Mouse (Mus musculus) layer of hippocampus, adult 11-12 months (tissue): Measurements from ENCODE around the gene Skiv2l.
A peak's percentile ranks its signal among the peaks of the same experiment; 100 is the strongest.
"Not testable (repeated sequence)": the region's sequence is repeated elsewhere in the genome, so short reads cannot be mapped to it uniquely, and the experiment has no call there.

Experiments used
- DNase-seq: peaks from one replicate; pipeline ENCODE4 v3.0.0; 2022; ENCODE audit warnings: low spot score

Skiv2l gene

DNA sequence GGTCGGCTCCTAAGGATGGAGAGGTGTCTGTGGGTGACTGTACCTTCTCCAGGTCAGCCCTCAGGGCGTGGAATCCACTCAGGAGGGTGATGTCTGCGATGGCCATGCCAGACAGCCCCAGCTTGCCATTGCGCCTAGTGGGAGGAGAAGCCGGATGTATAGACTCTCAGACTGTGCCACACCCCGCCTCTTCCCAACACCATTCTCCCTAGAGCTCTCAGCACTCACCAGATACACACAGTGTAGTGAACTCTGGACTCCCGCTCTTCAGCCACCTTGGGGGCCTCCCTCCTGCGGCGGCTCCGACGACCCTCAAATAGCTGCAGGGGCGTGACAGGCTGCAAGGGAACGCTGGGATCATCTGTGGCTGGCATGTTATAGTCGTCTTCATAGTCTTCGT is 38.7 kb downstream of the Skiv2l start:
- DNase-seq: no peak

DNA sequence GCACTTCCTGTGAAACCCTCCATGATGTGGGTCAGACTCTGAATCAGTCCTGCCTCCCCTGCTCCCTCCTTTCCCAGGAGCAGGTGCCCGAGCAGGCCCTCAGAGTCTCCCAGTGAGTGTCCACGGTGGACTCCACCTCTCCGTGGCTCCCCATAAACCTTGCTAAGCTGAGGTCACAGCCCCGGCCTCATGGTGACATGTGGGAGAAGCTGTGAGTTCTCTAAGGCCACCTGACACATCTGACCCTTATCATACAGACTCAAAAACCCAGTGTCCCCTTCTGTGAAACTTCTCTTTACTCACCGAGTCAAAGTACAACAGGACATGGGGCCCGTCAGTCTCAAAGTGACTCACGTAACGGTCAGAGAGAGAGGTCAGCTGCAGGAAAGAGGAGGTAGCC is 39.2 kb downstream of the Skiv2l start:
- not testable (repeated sequence) for DNase-seq

GRCm38 (mm10) chr17:34810411-34810810 is 39.6 kb downstream of the Skiv2l start:
- not testable (repeated sequence) for DNase-seq

GRCm38 (mm10) chr17:34808599-34809205 is 41.3 kb downstream of the Skiv2l start:
- DNase-seq: no peak

- no peak for DNase-seq
Measured at GRCm38 (mm10) chr17:34807176-34807575, 42.8 kb downstream of the Skiv2l start.

DNA sequence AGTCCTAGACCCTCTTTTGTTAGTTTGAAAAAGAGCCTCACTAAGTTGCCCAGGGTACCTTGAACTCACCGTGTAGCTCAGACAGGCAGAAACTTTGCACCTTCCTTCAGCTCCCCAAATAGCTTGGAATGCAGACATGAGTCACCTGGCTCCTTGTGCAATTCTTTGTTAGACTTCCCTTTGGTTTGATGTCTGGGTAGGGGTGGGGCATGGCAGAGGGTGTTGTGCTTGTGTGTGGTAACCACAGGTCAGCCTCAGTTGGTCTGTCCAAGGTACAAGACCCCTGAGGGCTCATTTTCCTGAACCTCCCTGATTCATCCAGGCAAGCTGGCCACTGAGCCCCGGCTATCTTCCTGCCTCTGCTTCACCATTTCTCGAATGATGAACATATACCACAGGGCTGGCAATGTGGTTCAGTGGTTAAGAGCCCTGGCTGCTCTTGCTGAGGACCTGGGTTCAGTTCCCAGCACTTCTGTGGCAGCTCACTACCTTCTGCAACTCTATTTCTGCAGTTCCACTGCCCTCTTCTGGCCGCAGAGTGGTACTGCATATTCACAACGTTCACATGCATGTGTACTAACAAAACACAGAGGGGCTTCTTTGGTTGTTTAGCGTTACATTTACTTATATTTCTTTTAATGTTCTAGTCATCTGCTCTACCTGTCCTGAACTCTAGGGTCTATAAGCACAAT is 45.0 kb downstream of the Skiv2l start:
- DNase-seq: no peak

DNA sequence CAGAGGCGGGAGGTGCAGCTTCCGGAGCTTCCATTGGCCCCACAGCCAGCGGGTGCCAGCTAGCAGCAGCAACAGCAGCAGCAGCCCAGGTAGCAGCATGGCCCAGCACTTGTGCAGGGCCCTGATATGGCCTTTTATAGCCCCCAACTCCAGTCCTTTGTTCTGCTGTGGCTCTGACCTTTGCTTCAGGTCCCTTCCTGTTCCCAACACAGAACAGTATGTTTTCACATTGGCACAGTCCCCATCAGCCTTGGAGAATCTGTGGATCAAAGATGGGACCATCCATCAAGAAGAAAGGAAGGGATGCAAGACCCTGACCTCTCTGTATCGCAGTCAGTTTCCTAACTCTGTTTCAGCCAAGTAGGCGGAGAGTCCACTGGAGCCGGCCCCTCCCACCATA is 45.7 kb downstream of the Skiv2l start, which contains the start of gene Cyp21a1:
Cyp21a1 (minus strand) TSS at position 261 of the 400 bp plus-strand sequence.
- DNase-seq: not testable (repeated sequence)

DNA sequence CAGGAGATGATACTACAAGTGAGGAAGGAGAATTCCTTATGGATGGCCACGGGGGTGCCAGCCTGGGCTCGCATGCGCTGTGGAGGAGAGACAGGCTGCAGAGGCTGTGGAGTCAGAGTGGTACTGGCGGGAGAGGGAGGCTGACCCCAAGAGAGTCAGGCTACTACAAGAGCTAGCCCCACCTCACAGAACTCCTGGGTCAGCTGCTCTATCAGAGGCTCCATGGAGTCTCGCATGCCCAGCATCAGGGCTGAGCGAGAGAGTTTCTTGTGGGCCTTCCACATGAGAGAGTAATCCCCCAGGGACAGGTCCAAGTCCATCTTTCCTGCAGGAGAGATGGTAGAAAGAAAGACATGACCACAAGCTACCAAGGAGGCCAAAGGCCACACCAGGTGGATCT is 46.6 kb downstream of the Skiv2l start:
- DNase-seq: not testable (repeated sequence)

- not testable (repeated sequence) for DNase-seq
Measured at GRCm38 (mm10) chr17:34802756-34803155, 47.3 kb downstream of the Skiv2l start.

DNA sequence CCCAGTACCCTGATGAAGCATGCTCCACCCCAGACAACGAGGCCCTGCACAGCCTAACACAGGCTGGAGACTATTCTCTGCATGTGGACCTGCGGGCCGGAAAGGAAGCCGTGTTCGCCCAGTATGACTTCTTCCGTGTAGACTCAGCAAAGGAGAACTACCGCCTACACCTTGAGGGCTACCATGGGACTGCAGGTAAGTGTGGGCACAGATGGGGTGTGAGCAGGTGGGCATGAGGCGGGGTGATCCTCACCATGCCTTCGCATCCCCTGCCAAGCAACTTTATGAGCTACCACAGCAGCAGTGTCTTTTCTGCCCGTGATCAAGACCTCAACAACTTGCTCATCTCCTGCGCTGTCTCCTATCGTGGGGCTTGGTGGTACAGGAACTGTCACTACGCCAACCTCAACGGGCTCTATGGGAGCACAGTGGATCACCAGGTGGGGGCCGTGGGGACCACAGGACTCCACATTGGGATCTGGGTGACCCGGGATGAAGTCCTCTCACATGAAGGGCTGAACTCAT is 49.2 kb downstream of the Skiv2l start:
- not testable (repeated sequence) for DNase-seq

DNA sequence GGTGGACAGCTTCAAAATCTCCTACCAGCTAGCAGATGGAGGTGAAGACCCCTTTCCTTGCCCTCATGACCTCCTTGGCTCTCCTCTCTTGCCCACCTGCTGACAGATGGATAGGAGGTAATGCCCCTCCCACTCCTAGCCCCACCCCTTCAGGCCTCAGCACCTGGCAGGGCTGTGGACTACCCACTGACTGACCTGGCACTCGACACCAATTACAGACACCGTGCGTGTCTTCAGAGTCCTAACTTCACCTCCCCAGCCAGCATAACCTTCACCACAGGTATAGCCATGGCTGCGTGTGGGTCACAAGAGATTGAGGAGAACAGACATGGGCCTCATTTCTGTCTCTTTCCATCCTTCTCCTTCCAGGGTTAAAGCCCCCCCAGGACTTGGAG is 50.5 kb downstream of the Skiv2l start:
- DNase-seq: no peak

GRCm38 (mm10) chr17:34798866-34799530 is 51.0 kb downstream of the Skiv2l start:
- no peak for DNase-seq

- not testable (repeated sequence) for DNase-seq
Measured at GRCm38 (mm10) chr17:34798071-34798470, 51.9 kb downstream of the Skiv2l start.

GRCm38 (mm10) chr17:34797211-34797995 is 52.6 kb downstream of the Skiv2l start:
- not testable (repeated sequence) for DNase-seq

DNA sequence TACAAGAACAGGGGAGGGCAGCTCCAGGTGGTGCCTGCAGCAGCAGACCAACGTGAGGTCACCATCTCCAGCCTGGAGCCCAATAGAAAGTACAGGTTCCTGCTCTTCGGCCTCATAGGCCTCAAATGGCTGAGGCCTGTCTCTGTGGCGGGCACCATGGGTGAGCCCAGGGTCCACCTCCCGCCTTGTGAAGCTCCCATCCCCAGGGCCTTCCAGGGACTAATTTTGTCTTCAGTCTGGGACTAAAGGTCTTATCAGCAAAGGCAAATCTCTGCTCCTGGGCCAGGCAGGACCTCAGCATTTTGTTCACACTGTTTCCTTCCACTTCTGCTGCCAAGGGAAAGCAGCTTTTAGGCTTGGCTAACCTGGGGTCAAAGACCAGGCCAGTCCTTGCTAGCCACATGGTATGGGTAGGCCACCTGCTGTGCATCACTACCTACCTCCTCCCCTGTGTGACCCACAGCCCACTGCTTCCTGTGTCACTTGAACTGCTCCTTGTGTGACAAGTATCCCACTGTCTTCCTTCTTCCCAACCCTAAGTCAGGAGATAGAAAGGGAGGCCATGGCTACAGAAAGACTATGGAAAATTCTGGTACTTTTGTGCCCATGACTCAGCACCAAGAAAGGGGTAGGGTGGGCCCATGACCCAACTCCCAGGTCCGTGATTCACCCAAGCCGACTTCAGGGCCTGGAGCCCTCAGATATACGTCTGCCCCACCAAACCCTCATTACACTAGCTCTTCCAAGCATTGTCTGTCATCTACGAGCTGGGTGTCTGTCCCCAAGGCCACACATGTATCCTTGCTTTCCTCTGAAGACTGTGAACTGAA is 53.5 kb downstream of the Skiv2l start:
- no peak for DNase-seq

DNA sequence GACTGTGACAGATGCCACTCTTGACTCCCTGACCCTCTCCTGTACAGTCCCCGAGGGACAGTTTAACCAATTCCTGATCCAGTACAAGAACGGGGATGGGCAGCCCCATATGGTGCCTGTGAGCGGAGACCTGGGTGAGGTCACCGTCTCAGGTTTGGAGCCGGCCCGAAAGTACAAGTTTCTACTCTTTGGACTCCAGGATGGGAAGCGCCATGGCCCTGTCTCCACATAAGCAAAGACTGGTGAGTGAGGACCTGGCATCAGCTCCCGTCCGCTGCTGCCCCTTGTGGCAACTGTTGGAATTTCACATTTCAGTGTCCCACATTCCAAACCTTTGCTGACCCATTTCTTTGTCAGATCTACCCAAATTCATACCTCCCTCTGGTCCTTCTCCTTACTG is 54.4 kb downstream of the Skiv2l start:
- peak; percentile 50 for DNase-seq

DNA sequence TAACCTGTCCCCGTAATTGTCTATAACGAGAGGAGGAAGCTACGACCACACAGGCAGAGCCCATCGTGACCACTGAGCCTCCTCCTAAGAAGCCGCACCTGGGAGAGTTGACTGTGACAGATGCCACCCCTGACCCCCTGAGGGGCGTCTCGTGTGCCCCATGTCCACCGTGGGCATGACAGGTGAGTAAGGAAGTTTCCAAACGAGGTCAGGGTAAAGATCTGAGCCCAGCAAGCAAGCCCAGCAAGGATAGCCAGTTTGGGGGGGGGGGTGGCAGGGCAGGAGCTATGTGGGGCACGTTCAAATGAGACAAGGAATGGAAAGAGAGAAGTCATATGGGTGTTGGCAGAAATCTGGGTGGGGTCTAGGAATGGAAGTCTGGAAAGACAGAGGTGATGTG is 55.0 kb downstream of the Skiv2l start:
- DNase-seq: no peak
